Mouse (Mus musculus) forebrain, embryonic 12.5 days (tissue): Measurements from ENCODE around the gene Vmn1r22. TPM values are rescaled to one million over a fixed set of nuclear protein-coding genes. Genes with fewer than 3 reads are reported as not detected.
"Not testable (repeated sequence)": the region's sequence is repeated elsewhere in the genome, so short reads cannot be mapped to it uniquely, and the experiment has no call there.

ENCODE experiments used
- ATAC-seq: fragments of 200-750 bp; cut with Nextera tagmentation; 2 replicates; pipeline ENCODE4 v1.8.0; 2017; ENCODE audit warnings: moderate TSS enrichment; ENCODE audit not compliant: low FRiP score
- H3K27ac ChIP-seq: fragments of 300-500 bp; sonication (generic); 2 replicates; pipeline ENCODE4 v1.5.1; 2016; ENCODE audit warnings: mild to moderate bottlenecking
- H3K27me3 ChIP-seq: fragments of 300-500 bp; sonication (generic); 2 replicates; pipeline ENCODE4 v1.6.1; 2016; ENCODE audit warnings: mild to moderate bottlenecking
- H3K36me3 ChIP-seq: fragments of 300-500 bp; sonication (generic); replicated peaks from 2 replicates; pipeline ENCODE4 v1.6.1; 2016; ENCODE audit warnings: mild to moderate bottlenecking
- H3K4me1 ChIP-seq: fragments of 300-500 bp; sonication (generic); 2 replicates; pipeline ENCODE4 v1.6.1; 2016
- H3K4me2 ChIP-seq: fragments of 300-500 bp; sonication (generic); 2 replicates; pipeline ENCODE4 v1.6.1; 2016; ENCODE audit warnings: mild to moderate bottlenecking, moderate library complexity
- H3K4me3 ChIP-seq: fragments of 300-500 bp; sonication (generic); replicated peaks from 2 replicates; pipeline ENCODE4 v1.5.1; 2016; ENCODE audit warnings: mild to moderate bottlenecking
- H3K9ac ChIP-seq: fragments of 300-500 bp; sonication (generic); 2 replicates; pipeline ENCODE4 v1.6.1; 2016; ENCODE audit warnings: mild to moderate bottlenecking
- H3K9me3 ChIP-seq: fragments of 300-500 bp; sonication (generic); 2 replicates; pipeline ENCODE4 v1.6.1; 2016
- WGBS: fragments of 180-500 bp; shearing (Covaris S2); methylation state at CpG from one replicate; pipeline ENCODE4 v1.1.7; 2016; 5-methylcytosine and 5-hydroxymethylcytosine counted together
- polyA plus RNA-seq: library from polyadenylated mRNA; unstranded; fragments of >200 nt; fragmentation: Nextera tagmentation; extraction: Ambion mirVana; gene quantifications from 2 replicates; pipeline ENCODE4 v1.2.1, GENCODE M21; 2016

The Vmn1r22 gene
- not detected in 2 replicates for polyA plus RNA-seq

DNA sequence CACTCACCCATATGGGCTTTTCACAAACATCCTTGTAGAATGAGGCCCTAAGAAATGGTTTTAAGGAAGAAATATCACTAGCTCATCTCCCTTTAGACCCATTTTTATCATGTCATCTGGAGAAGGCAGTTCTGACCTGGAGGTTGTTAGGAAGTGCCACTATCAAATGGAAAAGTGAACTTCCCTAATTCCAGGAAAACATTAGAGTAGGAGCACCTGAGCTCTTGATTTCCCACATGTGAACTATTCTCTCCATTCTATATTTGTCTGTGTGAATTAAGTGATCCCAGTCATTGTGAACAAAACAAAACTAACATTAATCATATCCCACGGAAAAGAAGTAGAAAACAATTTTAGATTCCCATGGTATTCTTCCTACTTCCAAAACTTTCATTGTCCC, at the start of gene Vmn1r22:
TSS of gene Vmn1r22 (minus strand) at position 101 of the 400 bp plus-strand sequence.
- H3K4me1 ChIP-seq, result no peaks in the 10 kb centered on the region
- H3K4me2 ChIP-seq, result no peak within 1 kb of the TSS
- no peaks in the 10 kb centered on the region for H3K36me3 ChIP-seq
- H3K4me3 ChIP-seq, result no peak within 1 kb of the TSS
- no peak within 1 kb of the TSS for H3K9ac ChIP-seq
- no peaks in the 10 kb centered on the region for H3K27me3 ChIP-seq
- H3K9me3 ChIP-seq, result no peaks in the 10 kb centered on the region
- WGBS, result 92% methylated on average over 1 of the region's 1 CpGs
- no peak within 1 kb of the TSS for H3K27ac ChIP-seq
- no peak for ATAC-seq

- H3K36me3 ChIP-seq, result no peaks in the 10 kb centered on the region
- no peak within 1 kb of the TSS for H3K27ac ChIP-seq
- no peaks in the 10 kb centered on the region for H3K27me3 ChIP-seq
- no peak within 1 kb of the TSS for H3K4me3 ChIP-seq
- no peak within 1 kb of the TSS for H3K4me2 ChIP-seq
- H3K4me1 ChIP-seq, result no peaks in the 10 kb centered on the region
- ATAC-seq, result no peak
- H3K9ac ChIP-seq, result no peak within 1 kb of the TSS
- H3K9me3 ChIP-seq, result no peaks in the 10 kb centered on the region
- 85% methylated on average over 1 of the region's 1 CpGs for WGBS
Observed at GRCm38 (mm10) chr6:57926738-57927137, 18.9 kb upstream of the Vmn1r22 start, which contains the start of gene Vmn1r23. Gene Vmn1r23 (minus strand): TSS chr6:57926838.

DNA sequence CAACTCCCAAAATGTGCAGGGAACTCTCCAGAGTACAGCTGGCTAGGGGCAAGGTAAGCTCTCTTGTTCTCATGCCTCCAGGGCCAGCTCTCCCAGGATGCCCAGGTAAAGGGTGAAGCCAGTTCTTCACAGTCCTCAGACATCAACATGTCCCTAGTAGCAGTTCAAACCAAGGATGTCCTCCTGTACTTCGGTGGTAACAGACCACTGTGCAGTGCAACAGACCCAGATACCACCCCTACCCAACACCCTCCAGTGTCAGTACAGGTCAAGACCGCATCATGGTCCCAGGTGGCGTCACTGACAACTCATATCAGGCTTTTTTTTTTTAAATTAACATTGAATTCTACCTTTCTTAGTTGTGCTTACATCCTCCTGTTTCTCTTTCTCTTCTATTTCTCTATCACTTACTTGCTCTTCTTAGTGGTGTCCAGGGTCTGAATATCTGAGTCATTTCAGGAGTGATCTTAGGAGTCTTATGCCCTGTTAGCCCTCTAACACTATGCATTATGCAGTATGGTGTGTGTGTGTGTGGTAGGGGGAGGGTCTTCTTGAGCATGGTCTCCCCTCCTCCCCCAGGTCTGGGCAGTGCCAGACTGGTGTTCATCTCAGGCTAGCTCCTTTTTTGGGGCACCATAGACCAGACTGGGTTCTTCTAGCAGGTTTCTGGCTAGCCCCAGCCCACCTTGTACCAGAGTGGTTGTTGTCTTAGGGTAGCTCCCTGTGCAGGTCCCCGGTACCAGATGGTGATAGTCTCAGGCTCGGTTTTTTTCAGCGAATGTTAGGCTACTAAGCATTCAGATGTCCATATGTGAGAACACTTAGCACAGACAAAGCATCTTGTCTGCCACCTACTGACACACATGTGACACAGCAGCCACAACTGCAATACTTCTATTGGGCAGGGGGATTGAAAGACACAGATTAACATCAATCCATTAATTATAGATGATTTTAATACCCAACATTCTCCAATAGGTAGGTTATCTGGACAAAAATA, 48.5 kb downstream of the Vmn1r22 start:
- no peak overlapping the region for H3K9ac ChIP-seq
- 53% methylated on average over 6 of the region's 6 CpGs for WGBS
- H3K9me3 ChIP-seq, result no peaks in the 10 kb centered on the region
- no peaks in the 10 kb centered on the region for H3K27me3 ChIP-seq
- peak; percentile 88 for ATAC-seq
- no peak overlapping the region for H3K4me3 ChIP-seq
- no peaks in the 10 kb centered on the region for H3K36me3 ChIP-seq
- no peak overlapping the region for H3K27ac ChIP-seq
- no peaks in the 10 kb centered on the region for H3K4me1 ChIP-seq
- 0 out of 2 replicates have a peak overlapping the region, but pooled peaks have one; percentile 27 for H3K4me2 ChIP-seq

- not testable (repeated sequence) for H3K36me3 ChIP-seq, ATAC-seq, H3K27ac ChIP-seq, H3K4me2 ChIP-seq, H3K4me1 ChIP-seq, H3K4me3 ChIP-seq, H3K9ac ChIP-seq, H3K27me3 ChIP-seq, H3K9me3 ChIP-seq
- WGBS, result 91% methylated on average over 5 of the region's 5 CpGs
Observed at GRCm38 (mm10) chr6:57851177-57851576, 56.7 kb downstream of the Vmn1r22 start.

DNA sequence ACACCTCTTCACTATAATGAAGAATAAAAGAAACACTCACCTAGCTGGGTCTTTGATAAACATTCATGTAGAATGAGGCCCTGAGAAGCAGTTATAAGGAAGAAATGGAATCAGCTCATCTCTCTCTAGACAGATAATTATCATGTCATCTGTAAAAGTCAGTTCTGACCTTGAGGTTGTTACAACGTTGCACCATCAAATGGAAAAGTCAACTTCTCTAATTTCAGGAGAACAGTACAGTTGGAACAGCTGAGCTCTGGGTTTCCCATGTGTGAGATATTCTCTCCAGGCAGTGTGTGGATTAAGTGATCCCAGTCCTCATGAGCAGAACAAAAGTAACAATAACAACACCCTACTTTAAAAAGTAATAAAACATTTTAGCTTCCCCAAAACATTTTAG, 57.5 kb downstream of the Vmn1r22 start, which contains the start of gene Vmn1r21:
TSS of gene Vmn1r21 (minus strand) at position 58 of the 400 bp plus-strand sequence.
- H3K4me1 ChIP-seq, result no peaks in the 10 kb centered on the region
- H3K27me3 ChIP-seq, result no peaks in the 10 kb centered on the region
- H3K9ac ChIP-seq, result no peak within 1 kb of the TSS
- no peaks in the 10 kb centered on the region for H3K36me3 ChIP-seq
- no peaks in the 10 kb centered on the region for H3K9me3 ChIP-seq
- WGBS, result 78% methylated on average over 1 of the region's 1 CpGs
- H3K27ac ChIP-seq, result no peak within 1 kb of the TSS
- ATAC-seq, result no peak
- no peak within 1 kb of the TSS for H3K4me3 ChIP-seq
- no peak within 1 kb of the TSS for H3K4me2 ChIP-seq

Other genes with a start within 250 kb of the Vmn1r22 start
- 11.8 and 14.2 TPM in 2 replicates for gene Pyurf, start 215.9 kb downstream of the Vmn1r22 start, polyA plus RNA-seq
- 59.9 and 60.5 TPM in 2 replicates for gene Lancl2, start 205.5 kb downstream of the Vmn1r22 start, polyA plus RNA-seq
- gene Vopp1, start 82.9 kb downstream of the Vmn1r22 start, polyA plus RNA-seq, result 93.9 and 98.8 TPM in 2 replicates
- 0.11 TPM in 1 of 2 replicates, not detected in the other for gene Vmn1r21, start 57.7 kb downstream of the Vmn1r22 start, polyA plus RNA-seq
- gene Vmn1r23, start 18.8 kb upstream of the Vmn1r22 start, polyA plus RNA-seq, result not detected in 2 replicates
- gene Vmn1r24, start 53.5 kb upstream of the Vmn1r22 start, polyA plus RNA-seq, result not detected in 2 replicates
- gene Vmn1r25, start 72.8 kb upstream of the Vmn1r22 start, polyA plus RNA-seq, result not detected in 2 replicates
- not detected in 2 replicates for gene Vmn1r26, start 107.1 kb upstream of the Vmn1r22 start, polyA plus RNA-seq